Mouse (Mus musculus) lung, embryonic 15.5 days (tissue): ENCODE data around the gene Traf2. TPM values are rescaled to one million over a fixed set of nuclear protein-coding genes. Genes with fewer than 3 reads are reported as not detected.

ENCODE experiments used
- ATAC-seq: fragments of 200-750 bp; cut with Nextera tagmentation; 2 replicates; pipeline ENCODE4 v1.8.0; 2017; ENCODE audit warnings: moderate number of reproducible peaks, borderline replicate concordance; ENCODE audit not compliant: low FRiP score, low TSS enrichment; ENCODE audit errors: extremely low read depth
- H3K27ac ChIP-seq: fragments of 300-500 bp; sonication (generic); 2 replicates; pipeline ENCODE4 v1.5.1; 2015; ENCODE audit warnings: moderate library complexity, mild to moderate bottlenecking, inconsistent platforms
- H3K27me3 ChIP-seq: fragments of 300-500 bp; sonication (generic); 2 replicates; pipeline ENCODE4 v1.6.1; 2015; ENCODE audit warnings: inconsistent platforms
- H3K36me3 ChIP-seq: fragments of 300-500 bp; sonication (generic); 2 replicates; pipeline ENCODE4 v1.6.1; 2015; ENCODE audit warnings: inconsistent platforms
- H3K4me1 ChIP-seq: fragments of 300-500 bp; sonication (generic); 2 replicates; pipeline ENCODE4 v1.6.1; 2015; ENCODE audit warnings: inconsistent platforms
- H3K4me2 ChIP-seq: fragments of 300-500 bp; sonication (generic); 2 replicates; pipeline ENCODE4 v1.6.1; 2015; ENCODE audit warnings: inconsistent platforms, mild to moderate bottlenecking, moderate library complexity
- H3K4me3 ChIP-seq: fragments of 300-500 bp; sonication (generic); 2 replicates; pipeline ENCODE4 v1.5.1; 2015; ENCODE audit warnings: mild to moderate bottlenecking, inconsistent platforms
- H3K9ac ChIP-seq: fragments of 300-500 bp; sonication (generic); 2 replicates; pipeline ENCODE4 v1.6.1; 2015; ENCODE audit warnings: inconsistent platforms
- H3K9me3 ChIP-seq: fragments of 300-500 bp; sonication (generic); 2 replicates; pipeline ENCODE4 v1.6.1; 2016; ENCODE audit warnings: inconsistent platforms
- WGBS: fragments of 180-500 bp; shearing (Covaris S2); methylation state at CpG from one replicate; pipeline ENCODE4 v1.1.7; 2015; 5-methylcytosine and 5-hydroxymethylcytosine counted together
- polyA plus RNA-seq: library from polyadenylated mRNA; unstranded; fragments of >200 nt; fragmentation: Nextera tagmentation; extraction: Ambion mirVana; gene quantifications from 2 replicates; pipeline ENCODE4 v1.2.1, GENCODE M21; 2015

The Traf2 gene
- polyA plus RNA-seq, 1 experiment from 2014 or later: 41.3 TPM

- WGBS: 78% methylated on average over 9 of the region's 9 CpGs
- no peaks in the 10 kb centered on the region for H3K27me3 ChIP-seq
Measured at GRCm38 (mm10) chr2:25526510-25527302, 20.0 kb downstream of the Traf2 start.

GRCm38 (mm10) chr2:25509912-25510311, 36.8 kb downstream of the Traf2 start:
- Histone ChIP-seq H3K4me3 (no peak overlapping the region), H3K9ac (no peak overlapping the region), H3K27ac (no peak overlapping the region), H3K36me3 (peaks cover 10% of the 10 kb centered on the region), H3K27me3 (no peaks in the 10 kb centered on the region), H3K4me2 (no peak overlapping the region), H3K4me1 (peaks cover 3% of the 10 kb centered on the region; the same call in 1 of the 2 replicates), H3K9me3 (no peaks in the 10 kb centered on the region)
- ATAC-seq: no peak
- 49% methylated on average over 3 of the region's 3 CpGs for WGBS

More at GRCm38 (mm10) chr2:25526510-25527302, 20.0 kb downstream of the Traf2 start:
- Histone ChIP-seq H3K9ac (no peak overlapping the region), H3K4me2 (no peak overlapping the region), H3K9me3 (no peaks in the 10 kb centered on the region), H3K4me3 (no peak overlapping the region), H3K27ac (no peak overlapping the region), H3K36me3 (peaks cover 83% of the 10 kb centered on the region), H3K4me1 (no peaks in the 10 kb centered on the region)
- ATAC-seq: no peak

GRCm38 (mm10) chr2:25506964-25507363, 39.8 kb downstream of the Traf2 start:
- H3K36me3 ChIP-seq: peaks cover 29% of the 10 kb centered on the region
- H3K4me1 ChIP-seq: peaks cover 7% of the 10 kb centered on the region
- no peak overlapping the region for H3K4me3 ChIP-seq
- no peak for ATAC-seq
- 28% methylated on average over 5 of the region's 5 CpGs for WGBS
- H3K27me3 ChIP-seq: no peaks in the 10 kb centered on the region
- H3K27ac ChIP-seq: no peak overlapping the region
- H3K9me3 ChIP-seq: no peaks in the 10 kb centered on the region
- H3K4me2 ChIP-seq: no peak overlapping the region
- no peak overlapping the region for H3K9ac ChIP-seq

- Histone ChIP-seq H3K9ac (no peak overlapping the region), H3K27me3 (no peaks in the 10 kb centered on the region), H3K4me2 (no peak overlapping the region), H3K27ac (no peak overlapping the region), H3K36me3 (peaks cover 29% of the 10 kb centered on the region), H3K4me3 (no peak overlapping the region), H3K9me3 (no peaks in the 10 kb centered on the region), H3K4me1 (peaks cover 15% of the 10 kb centered on the region)
- 91% methylated on average over 4 of the region's 4 CpGs for WGBS
- no peak for ATAC-seq
Measured at GRCm38 (mm10) chr2:25505860-25506259, 40.9 kb downstream of the Traf2 start.

- no peaks in the 10 kb centered on the region for H3K27me3 ChIP-seq
- ATAC-seq: no peak
- H3K4me1 ChIP-seq: peaks cover 19% of the 10 kb centered on the region
- H3K4me3 ChIP-seq: no peak overlapping the region
- no peaks in the 10 kb centered on the region for H3K9me3 ChIP-seq
- H3K9ac ChIP-seq: no peak overlapping the region
- peaks cover 29% of the 10 kb centered on the region for H3K36me3 ChIP-seq
- no peak overlapping the region for H3K27ac ChIP-seq
- whole genome bisulfite sequencing: 88% methylated on average over 1 of the region's 1 CpGs
- no peak overlapping the region for H3K4me2 ChIP-seq
Measured at GRCm38 (mm10) chr2:25505000-25505399, 41.7 kb downstream of the Traf2 start.

- H3K27ac ChIP-seq: no peak overlapping the region
- no peaks in the 10 kb centered on the region for H3K9me3 ChIP-seq
- no peak overlapping the region for H3K4me3 ChIP-seq
- peaks cover 29% of the 10 kb centered on the region for H3K36me3 ChIP-seq
- peaks cover 20% of the 10 kb centered on the region for H3K4me1 ChIP-seq
- 90% methylated on average over 19 of the region's 19 CpGs for WGBS
- no peak for ATAC-seq
- H3K27me3 ChIP-seq: no peaks in the 10 kb centered on the region
- no peak overlapping the region for H3K4me2 ChIP-seq
- H3K9ac ChIP-seq: no peak overlapping the region
Measured at GRCm38 (mm10) chr2:25504538-25504937, 42.2 kb downstream of the Traf2 start.

GRCm38 (mm10) chr2:25502726-25503125, 44.0 kb downstream of the Traf2 start:
- no peaks in the 10 kb centered on the region for H3K9me3 ChIP-seq
- 79% methylated on average over 3 of the region's 3 CpGs for WGBS
- H3K27me3 ChIP-seq: no peaks in the 10 kb centered on the region
- H3K9ac ChIP-seq: no peak overlapping the region
- no peak overlapping the region for H3K27ac ChIP-seq
- no peak overlapping the region for H3K4me3 ChIP-seq
- H3K4me2 ChIP-seq: no peak overlapping the region
- ATAC-seq: no peak
- H3K4me1 ChIP-seq: peaks cover 23% of the 10 kb centered on the region
- peaks cover 29% of the 10 kb centered on the region for H3K36me3 ChIP-seq

- 70% methylated on average over 20 of the region's 20 CpGs for WGBS
- H3K27ac ChIP-seq: peak within 1 kb of the TSS; percentile 55
- peak within 1 kb of the TSS; percentile 92 for H3K4me3 ChIP-seq
- no peak for ATAC-seq
- peak within 1 kb of the TSS; percentile 83 for H3K4me2 ChIP-seq
- H3K9ac ChIP-seq: peak within 1 kb of the TSS; percentile 97
- no peaks in the 10 kb centered on the region for H3K27me3 ChIP-seq
- H3K36me3 ChIP-seq: peaks cover 29% of the 10 kb centered on the region
- peaks cover 23% of the 10 kb centered on the region for H3K4me1 ChIP-seq
- no peaks in the 10 kb centered on the region for H3K9me3 ChIP-seq
Measured at GRCm38 (mm10) chr2:25501593-25502486, 44.9 kb downstream of the Traf2 start, which contains the start of gene C8g. Gene C8g (minus strand): TSS chr2:25501719.

GRCm38 (mm10) chr2:25500576-25501405, 45.9 kb downstream of the Traf2 start, which contains the start of gene Fbxw5:
Gene Fbxw5 (plus strand): TSS chr2:25500750.
- Histone ChIP-seq H3K9ac (peak within 1 kb of the TSS; percentile 97), H3K36me3 (peaks cover 27% of the 10 kb centered on the region), H3K4me1 (peaks cover 20% of the 10 kb centered on the region), H3K9me3 (no peaks in the 10 kb centered on the region), H3K4me2 (peak within 1 kb of the TSS; percentile 83), H3K27me3 (no peaks in the 10 kb centered on the region), H3K4me3 (peak within 1 kb of the TSS; percentile 92), H3K27ac (peak within 1 kb of the TSS; percentile 64)
- peak; percentile 90 for ATAC-seq
- under 1% methylated on average over 41 of the region's 44 CpGs for WGBS

GRCm38 (mm10) chr2:25500071-25500575, 46.6 kb downstream of the Traf2 start:
- peaks cover 21% of the 10 kb centered on the region for H3K36me3 ChIP-seq
- peaks cover 20% of the 10 kb centered on the region for H3K4me1 ChIP-seq
- peak overlapping the region; percentile 58 for H3K9ac ChIP-seq
- peak; percentile 10; the same call in 1 of the 2 replicates for ATAC-seq
- WGBS: 62% methylated on average over 6 of the region's 6 CpGs
- H3K27ac ChIP-seq: peak overlapping the region; percentile 64; the same call in 1 of the 2 replicates
- peak overlapping the region; percentile 83 for H3K4me2 ChIP-seq
- no peaks in the 10 kb centered on the region for H3K9me3 ChIP-seq
- H3K4me3 ChIP-seq: peak overlapping the region; percentile 92
- no peaks in the 10 kb centered on the region for H3K27me3 ChIP-seq
